Mouse (Mus musculus): ENCODE measurements at regions not wholly inside any gene's neighbourhood (a gene's known extent, or its start where the extent isn't known, plus 50 kb on each side); places are given as distances from the start of the nearest gene placed in this dataset.
A peak's percentile ranks its signal among the peaks of the same experiment; 100 is the strongest.

DNA sequence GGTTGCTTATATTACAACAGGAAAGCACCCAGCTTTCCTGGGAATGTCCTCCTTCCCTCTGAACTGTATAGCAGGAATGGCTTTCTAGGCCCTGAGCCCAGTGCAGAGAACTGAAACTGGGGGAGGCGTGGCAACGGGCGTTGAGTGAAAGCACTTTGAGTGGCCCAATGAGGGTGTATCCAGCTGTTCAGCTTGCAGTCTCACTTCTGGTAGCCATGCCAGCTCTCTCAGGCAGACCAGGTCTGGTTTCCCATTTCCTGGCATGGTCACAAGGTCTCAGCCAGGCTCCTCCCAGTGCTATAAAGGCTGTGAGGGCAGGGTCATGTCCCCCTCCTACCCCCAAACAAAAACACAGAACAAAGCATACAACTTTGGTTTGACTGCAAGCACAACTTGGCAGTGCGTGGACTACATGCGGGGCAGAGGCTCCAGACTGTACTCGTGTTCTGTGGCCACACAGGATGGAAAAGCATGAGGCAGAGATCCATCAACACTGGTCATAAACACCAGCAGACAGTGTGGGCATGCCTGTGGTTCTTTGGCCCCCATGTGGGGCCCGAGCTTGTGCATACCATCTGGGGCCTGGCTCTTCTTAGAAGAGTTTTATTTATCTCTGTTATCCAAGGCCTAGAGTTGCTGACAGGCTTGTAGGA lies 69.1 kb upstream of the Thpo start:
- ATAC-seq (ENCODE audit: poor library complexity, severe bottlenecking), result peak; percentile 67

DNA sequence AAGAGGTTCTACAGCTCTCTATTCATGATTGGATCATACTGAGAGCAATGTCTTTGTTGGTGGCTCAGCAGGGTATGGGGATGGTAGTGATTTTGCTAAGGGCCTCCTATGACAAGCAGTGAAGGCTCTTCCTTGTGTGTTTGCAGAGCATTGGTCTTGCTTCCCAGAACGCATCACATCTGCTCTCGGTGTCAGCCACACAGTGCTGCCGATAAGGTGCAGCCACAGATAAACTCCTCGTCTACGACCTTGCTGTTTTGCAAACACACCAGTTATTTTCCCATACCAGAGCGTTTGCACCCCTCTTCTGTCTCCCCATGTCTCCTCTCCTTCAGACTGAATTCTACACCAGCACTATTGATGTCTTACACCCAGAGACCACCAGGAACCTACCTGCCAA lies 68.4 kb upstream of the Thpo start:
- ATAC-seq (ENCODE audit: poor library complexity, severe bottlenecking), result no peak

DNA sequence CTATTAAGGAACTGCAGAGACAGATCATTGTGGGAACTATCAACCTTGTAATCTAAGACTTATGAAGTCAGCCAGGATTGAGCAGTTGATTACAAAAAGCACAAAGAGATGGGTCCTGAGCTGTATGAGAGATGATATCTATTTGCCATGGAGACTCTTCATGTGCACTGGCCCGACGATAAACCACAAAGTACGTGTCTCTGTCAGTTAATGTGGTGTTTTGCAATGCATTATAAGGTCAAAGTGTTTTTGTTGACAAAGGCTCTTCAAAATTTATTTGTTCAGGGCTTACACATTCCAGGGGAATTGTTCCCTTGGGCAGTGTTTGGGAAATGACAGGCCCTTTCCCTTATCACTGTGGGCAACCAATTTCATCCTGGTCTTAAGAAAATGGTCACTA lies 65.7 kb upstream of the Thpo start:
- no peak for ATAC-seq (ENCODE audit: poor library complexity, severe bottlenecking)

- ATAC-seq (ENCODE audit: poor library complexity, severe bottlenecking), result no peak
Observed at GRCm38 (mm10) chr16:20798115-20798514, 63.8 kb upstream of the Thpo start.

- no peak for ATAC-seq (ENCODE audit: poor library complexity, severe bottlenecking)
Observed at GRCm38 (mm10) chr16:20794721-20795120, 60.4 kb upstream of the Thpo start.
